Mouse (Mus musculus): Measurements from ENCODE around the gene Tnf.

DNA sequence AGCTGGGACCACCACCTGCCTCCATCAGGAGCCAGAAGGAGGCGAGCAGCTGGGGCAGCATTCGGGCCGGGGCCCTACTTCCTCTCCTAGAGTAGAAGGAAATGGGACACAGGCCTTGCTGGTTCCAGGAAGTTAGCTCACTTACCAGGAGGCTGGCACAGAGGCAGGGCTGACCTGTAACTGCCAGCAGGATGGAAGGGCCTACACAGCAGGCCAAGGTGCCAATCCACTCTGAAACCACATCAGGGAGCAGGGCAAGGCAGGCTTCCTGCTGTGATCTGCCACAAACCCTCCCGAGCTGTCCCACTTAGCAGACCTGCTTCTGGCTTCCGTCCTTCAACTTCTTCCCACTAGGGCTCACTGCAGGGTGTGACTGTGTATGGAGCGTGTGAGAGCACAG, 20.5 kb upstream of the Tnf start:
- TF ChIP-seq CTCF (IDR thresholded peaks at IDR 0.05; ENCODE audit: low read depth) (no peak), EP300 (optimal IDR thresholded peaks at IDR 0.05) (no peak)
